Mouse (Mus musculus) erythroid progenitor cell, adult 5-6 weeks (primary cell): ENCODE results near the gene Gm20388. TPM values are rescaled to one million over a fixed set of nuclear protein-coding genes. Genes with fewer than 3 reads are reported as not detected.
"Not testable (repeated sequence)": the region's sequence is repeated elsewhere in the genome, so short reads cannot be mapped to it uniquely, and the experiment has no call there.

Experiments used
- ATAC-seq: replicated peaks from 2 replicates; pipeline ENCODE4 v1.8.0; 2016; ENCODE audit warnings: moderate number of reproducible peaks, mild to moderate bottlenecking, moderate TSS enrichment, inconsistent platforms; ENCODE audit not compliant: poor library complexity, low FRiP score, severe bottlenecking
- total RNA-seq, 2 experiments: library from RNA; stranded (forward) in 1 of 2; stranded (reverse) in 1 of 2; fragments of 150-400 nt in 1 of 2; fragments of 186-747, 209-891 nt in 1 of 2; gene quantifications; 2 replicates each; pipeline versions ENCODE4 v1.2.3 to v1.2.4; 2015 to 2017; ENCODE audit warnings: low replicate concordance in 2 of 2

The Gm20388 gene
- total RNA-seq, 2 experiments from 2014 or later, result 4.2 TPM; not detected in 1

- ATAC-seq, result no peak
Observed at GRCm38 (mm10) chr8:123450783-123451182, 3540.1 kb downstream of the Gm20388 start.

- not testable (repeated sequence) for ATAC-seq
Observed at GRCm38 (mm10) chr8:123451747-123452146, 3541.1 kb downstream of the Gm20388 start.

- ATAC-seq, result peak; percentile 54; the same call in 1 of the 2 replicates
Observed at GRCm38 (mm10) chr8:123452149-123452548, 3541.5 kb downstream of the Gm20388 start.

GRCm38 (mm10) chr8:123453291-123453690 lies 3542.7 kb downstream of the Gm20388 start:
- ATAC-seq, result peak; percentile 50

- ATAC-seq, result no peak
Observed at GRCm38 (mm10) chr8:123453951-123454350, 3543.3 kb downstream of the Gm20388 start.

- ATAC-seq, result no peak
Observed at GRCm38 (mm10) chr8:123454559-123454958, 3543.9 kb downstream of the Gm20388 start.

- ATAC-seq, result no peak
Observed at GRCm38 (mm10) chr8:123463651-123464050, 3553.0 kb downstream of the Gm20388 start.

- no peak for ATAC-seq
Observed at GRCm38 (mm10) chr8:123467476-123467875, 3556.8 kb downstream of the Gm20388 start.

- not testable (repeated sequence) for ATAC-seq
Observed at GRCm38 (mm10) chr8:123472991-123473390, 3562.3 kb downstream of the Gm20388 start.

GRCm38 (mm10) chr8:123474549-123474948 lies 3563.9 kb downstream of the Gm20388 start:
- ATAC-seq, result not testable (repeated sequence)

- ATAC-seq, result peak; percentile 37
Observed at GRCm38 (mm10) chr8:123476911-123477736, 3566.5 kb downstream of the Gm20388 start.

GRCm38 (mm10) chr8:123477737-123478258 lies 3567.2 kb downstream of the Gm20388 start, which contains the start of gene Afg3l1:
Gene Afg3l1 (plus strand): TSS chr8:123477903.
- ATAC-seq, result peak; percentile 86

- ATAC-seq, result peak; percentile 53
Observed at GRCm38 (mm10) chr8:123478456-123479218, 3568.0 kb downstream of the Gm20388 start.

GRCm38 (mm10) chr8:123482627-123483026 lies 3572.0 kb downstream of the Gm20388 start:
- no peak for ATAC-seq

GRCm38 (mm10) chr8:123491280-123492075 lies 3580.8 kb downstream of the Gm20388 start:
- ATAC-seq, result no peak

- no peak for ATAC-seq
Observed at GRCm38 (mm10) chr8:123492898-123493297, 3582.3 kb downstream of the Gm20388 start.

GRCm38 (mm10) chr8:123497699-123498098 lies 3587.1 kb downstream of the Gm20388 start:
- ATAC-seq, result no peak

- ATAC-seq, result no peak
Observed at GRCm38 (mm10) chr8:123498963-123499362, 3588.3 kb downstream of the Gm20388 start.

GRCm38 (mm10) chr8:123499556-123499955 lies 3588.9 kb downstream of the Gm20388 start:
- ATAC-seq, result no peak

- ATAC-seq, result no peak
Observed at GRCm38 (mm10) chr8:123502192-123502591, 3591.6 kb downstream of the Gm20388 start.
